Mouse (Mus musculus): ENCODE measurements around the gene Ndufs1. TPM values are rescaled to one million over a fixed set of nuclear protein-coding genes. Genes with fewer than 3 reads are reported as not detected.

Ndufs1 gene
- 184 and 197 TPM in 2 replicates for polyA plus RNA-seq (2014; fragmentation: Nextera tagmentation; extraction: Ambion mirVana)

DNA sequence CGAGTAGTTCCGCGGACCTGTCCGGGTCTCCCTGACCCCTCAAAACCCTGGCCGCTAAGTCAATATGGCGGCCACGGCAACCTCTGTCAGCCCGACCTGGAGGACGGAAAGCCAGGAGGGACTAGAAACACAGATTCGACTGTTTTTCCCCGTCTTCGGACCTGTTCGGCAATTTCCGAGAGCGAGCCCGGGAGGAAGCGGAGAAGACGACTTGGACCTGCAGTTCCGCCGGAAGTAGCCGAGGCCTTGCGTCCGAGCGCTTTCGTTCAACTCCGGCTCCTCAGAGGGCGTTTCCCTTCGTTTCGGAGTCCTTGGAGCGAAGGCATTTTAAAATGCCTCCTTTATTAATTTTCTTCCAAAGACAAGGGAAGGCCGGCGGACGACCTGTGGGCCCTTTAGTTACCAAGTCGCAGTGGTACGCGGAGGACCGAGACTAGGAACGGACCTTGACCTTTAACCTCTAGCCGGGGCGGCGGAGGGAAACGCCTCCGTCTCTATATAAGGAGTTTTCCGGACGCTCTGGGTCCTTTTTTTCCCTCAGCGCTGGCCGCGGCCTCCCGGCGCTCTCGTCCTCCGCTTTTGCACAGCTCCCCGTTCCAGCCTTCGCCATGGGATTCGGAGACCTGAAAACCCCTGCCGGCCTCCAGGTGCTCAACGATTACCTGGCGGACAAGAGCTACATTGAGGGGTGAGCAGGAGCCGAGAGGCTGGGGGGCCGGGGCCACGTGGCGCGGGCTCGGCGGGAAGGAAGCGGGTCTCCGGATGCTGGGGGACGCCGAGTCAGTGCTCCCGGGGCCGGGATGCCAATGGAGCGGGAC, at the start of gene Ndufs1, which contains the start of gene Eef1b2:
Ndufs1 (minus strand) TSS at position 230 of the 818 bp plus-strand sequence.
Eef1b2 (plus strand) TSS at position 222 of the 818 bp plus-strand sequence.
- Histone ChIP-seq H3K36me3 (ENCODE audit: control insufficient read depth, insufficient read depth, low read length) (peaks cover 19% of the 10 kb centered on the region), H3K27me3 (replicated peaks; ENCODE audit: control insufficient read depth, insufficient read depth, low read length) (no peaks in the 10 kb centered on the region), H3K9ac (ENCODE audit: low read depth, low read length) (peak within 1 kb of the TSS; percentile 96), H3K9me3 (ENCODE audit: control insufficient read depth, low read length) (no peaks in the 10 kb centered on the region), H3K4me3 (ENCODE audit: low read depth, low read length) (peak within 1 kb of the TSS; percentile 92), H3K4me2 (peak within 1 kb of the TSS; percentile 83), H3K4me1 (replicated peaks; ENCODE audit: control insufficient read depth, insufficient read depth, low read length) (peaks cover 14% of the 10 kb centered on the region; the same call in 1 of the 2 replicates), H3K27ac (ENCODE audit: low read depth, low read length) (peak within 1 kb of the TSS; percentile 80)
- under 1% methylated on average over 72 of the region's 72 CpGs for WGBS
- peak; percentile 90 for DNase-seq (ENCODE audit: low spot score)
- peak; percentile 84 for ATAC-seq (replicated peaks; ENCODE audit: low FRiP score)

DNA sequence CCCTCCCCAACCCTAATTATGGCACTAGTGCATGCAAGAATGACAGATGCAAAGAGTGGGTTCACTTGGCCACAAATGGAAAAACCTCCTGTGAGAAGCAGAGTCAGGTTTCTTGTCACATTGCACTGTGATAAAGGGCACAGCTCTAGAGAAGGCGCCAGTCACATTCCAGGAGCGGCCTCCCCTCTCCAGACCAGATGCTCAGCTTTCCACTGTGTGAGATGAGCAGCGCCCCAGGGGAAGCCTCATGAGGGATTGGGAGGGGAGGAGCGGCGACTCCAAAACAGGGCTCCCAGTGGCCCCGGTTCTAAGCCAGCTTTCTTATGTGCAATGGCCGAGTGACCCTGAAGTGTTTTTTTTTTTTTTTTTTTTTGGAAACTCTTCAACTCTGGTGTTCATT, 49.3 kb upstream of the Ndufs1 start:
- no peak overlapping the region for H3K9ac ChIP-seq (ENCODE audit: low read depth, low read length)
- no peak overlapping the region for H3K4me3 ChIP-seq (ENCODE audit: low read depth, low read length)
- no peaks in the 10 kb centered on the region for H3K4me1 ChIP-seq (replicated peaks; ENCODE audit: control insufficient read depth, insufficient read depth, low read length)
- no peaks in the 10 kb centered on the region for H3K27me3 ChIP-seq (replicated peaks; ENCODE audit: control insufficient read depth, insufficient read depth, low read length)
- no peaks in the 10 kb centered on the region for H3K36me3 ChIP-seq (ENCODE audit: control insufficient read depth, insufficient read depth, low read length)
- H3K27ac ChIP-seq (ENCODE audit: low read depth, low read length): no peak overlapping the region
- ATAC-seq (replicated peaks; ENCODE audit: low FRiP score) (no peak), DNase-seq (ENCODE audit: low spot score) (no peak)
- H3K9me3 ChIP-seq (ENCODE audit: control insufficient read depth, low read length): no peaks in the 10 kb centered on the region
- 20% methylated on average over 7 of the region's 7 CpGs for WGBS
- no peak overlapping the region for H3K4me2 ChIP-seq

DNA sequence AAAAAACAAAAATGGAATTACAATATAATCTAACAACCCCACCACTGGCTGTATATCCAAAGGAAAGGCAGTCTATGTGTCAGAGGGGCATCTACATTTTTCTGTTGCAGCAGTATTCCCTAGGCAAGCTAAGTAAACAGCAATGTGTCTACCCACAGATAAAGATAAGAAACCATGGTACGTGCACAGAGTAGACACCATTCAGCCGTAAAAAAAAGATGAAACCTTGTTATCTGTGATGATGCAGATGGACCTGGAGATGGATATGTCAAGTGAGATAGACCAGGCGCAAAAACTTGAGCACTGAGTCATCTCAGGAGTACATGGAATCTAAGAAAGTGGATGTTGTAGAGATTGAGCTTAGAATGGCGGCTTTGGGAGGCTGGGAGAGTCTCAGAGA, 48.4 kb upstream of the Ndufs1 start:
- 30% methylated on average over 4 of the region's 4 CpGs for WGBS
- H3K9me3 ChIP-seq (ENCODE audit: control insufficient read depth, low read length): no peaks in the 10 kb centered on the region
- no peaks in the 10 kb centered on the region for H3K27me3 ChIP-seq (replicated peaks; ENCODE audit: control insufficient read depth, insufficient read depth, low read length)
- H3K36me3 ChIP-seq (ENCODE audit: control insufficient read depth, insufficient read depth, low read length): no peaks in the 10 kb centered on the region
- no peak overlapping the region for H3K4me2 ChIP-seq
- no peaks in the 10 kb centered on the region for H3K4me1 ChIP-seq (replicated peaks; ENCODE audit: control insufficient read depth, insufficient read depth, low read length)
- no peak overlapping the region for H3K9ac ChIP-seq (ENCODE audit: low read depth, low read length)
- ATAC-seq (replicated peaks; ENCODE audit: low FRiP score) (peak; percentile 83), DNase-seq (ENCODE audit: low spot score) (no peak)
- H3K4me3 ChIP-seq (ENCODE audit: low read depth, low read length): no peak overlapping the region
- no peak overlapping the region for H3K27ac ChIP-seq (ENCODE audit: low read depth, low read length)

DNA sequence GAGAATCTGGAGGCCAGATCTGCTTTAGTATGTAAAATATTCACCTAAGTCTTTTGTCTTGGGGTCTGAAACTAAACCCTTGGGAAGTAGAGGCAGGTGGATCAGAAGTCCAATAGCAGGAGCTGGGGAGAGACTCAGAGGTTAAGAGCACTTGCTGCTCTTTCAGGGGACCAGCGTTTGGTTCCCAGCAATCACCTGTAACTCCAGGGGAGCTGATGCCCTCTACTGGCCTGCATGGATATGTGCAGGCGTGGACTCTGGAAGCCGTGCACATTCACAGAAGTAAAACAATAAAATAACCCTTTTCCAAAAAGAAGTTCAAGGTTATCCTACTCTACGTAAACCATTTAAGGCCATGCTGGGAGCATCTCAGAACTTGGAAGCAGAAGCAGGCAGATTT, 42.6 kb upstream of the Ndufs1 start:
- H3K4me1 ChIP-seq (replicated peaks; ENCODE audit: control insufficient read depth, insufficient read depth, low read length): no peaks in the 10 kb centered on the region
- DNase-seq (ENCODE audit: low spot score) (no peak), ATAC-seq (replicated peaks; ENCODE audit: low FRiP score) (no peak)
- no peak overlapping the region for H3K4me3 ChIP-seq (ENCODE audit: low read depth, low read length)
- 89% methylated on average over 4 of the region's 4 CpGs for whole genome bisulfite sequencing
- no peak overlapping the region for H3K4me2 ChIP-seq
- no peak overlapping the region for H3K27ac ChIP-seq (ENCODE audit: low read depth, low read length)
- no peak overlapping the region for H3K9ac ChIP-seq (ENCODE audit: low read depth, low read length)
- no peaks in the 10 kb centered on the region for H3K36me3 ChIP-seq (ENCODE audit: control insufficient read depth, insufficient read depth, low read length)
- no peaks in the 10 kb centered on the region; the same call in 1 of the 2 replicates for H3K27me3 ChIP-seq (replicated peaks; ENCODE audit: control insufficient read depth, insufficient read depth, low read length)
- H3K9me3 ChIP-seq (ENCODE audit: control insufficient read depth, low read length): no peaks in the 10 kb centered on the region; the same call in 1 of the 2 replicates

DNA sequence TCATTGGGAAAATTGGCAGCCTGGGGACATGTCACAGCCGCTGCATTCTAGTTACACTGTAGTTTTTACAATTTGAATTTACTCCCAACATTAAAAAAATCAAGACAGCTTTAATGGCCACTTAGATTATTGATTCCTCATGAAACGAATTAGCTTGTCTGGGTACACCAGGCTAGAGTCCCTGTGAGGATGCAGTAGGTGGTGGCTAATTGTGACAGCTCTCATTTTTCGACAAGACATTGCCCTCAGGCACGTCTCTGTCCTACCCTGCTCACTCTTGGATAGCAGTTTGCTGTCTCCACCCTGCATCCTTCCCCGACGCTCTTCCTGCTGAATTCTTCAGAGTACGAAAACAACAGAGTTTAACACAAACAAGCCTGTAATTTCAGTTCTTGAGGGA, 38.0 kb upstream of the Ndufs1 start:
- no peak overlapping the region for H3K4me3 ChIP-seq (ENCODE audit: low read depth, low read length)
- H3K4me2 ChIP-seq: no peak overlapping the region
- ATAC-seq (replicated peaks; ENCODE audit: low FRiP score) (no peak), DNase-seq (ENCODE audit: low spot score) (no peak)
- no peaks in the 10 kb centered on the region for H3K4me1 ChIP-seq (replicated peaks; ENCODE audit: control insufficient read depth, insufficient read depth, low read length)
- H3K36me3 ChIP-seq (ENCODE audit: control insufficient read depth, insufficient read depth, low read length): no peaks in the 10 kb centered on the region
- H3K9ac ChIP-seq (ENCODE audit: low read depth, low read length): no peak overlapping the region
- no peak overlapping the region for H3K27ac ChIP-seq (ENCODE audit: low read depth, low read length)
- H3K9me3 ChIP-seq (ENCODE audit: control insufficient read depth, low read length): no peaks in the 10 kb centered on the region; the same call in 1 of the 2 replicates
- WGBS: 47% methylated on average over 7 of the region's 7 CpGs
- no peaks in the 10 kb centered on the region; the same call in 1 of the 2 replicates for H3K27me3 ChIP-seq (replicated peaks; ENCODE audit: control insufficient read depth, insufficient read depth, low read length)

DNA sequence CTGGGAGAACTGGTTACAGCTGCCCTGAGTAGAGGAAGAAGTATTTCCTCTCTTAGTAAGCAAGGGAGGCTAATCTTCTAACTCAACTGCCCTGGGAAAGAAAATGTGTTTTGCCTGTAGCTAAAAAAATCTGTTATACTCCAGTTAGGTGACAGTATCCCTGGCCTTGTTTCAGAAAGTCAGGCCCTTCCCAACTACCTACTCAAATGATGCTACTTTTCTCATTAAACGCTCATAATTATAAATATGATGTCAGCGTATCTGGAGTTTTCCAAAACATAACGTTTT, 37.6 kb upstream of the Ndufs1 start, which contains the start of gene Gpr1:
Gpr1 (minus strand) TSS at position 273 of the 288 bp plus-strand sequence.
- DNase-seq (ENCODE audit: low spot score) (no peak), ATAC-seq (replicated peaks; ENCODE audit: low FRiP score) (no peak)
- Histone ChIP-seq H3K4me1 (replicated peaks; ENCODE audit: control insufficient read depth, insufficient read depth, low read length) (no peaks in the 10 kb centered on the region), H3K9ac (ENCODE audit: low read depth, low read length) (no peak within 1 kb of the TSS), H3K9me3 (ENCODE audit: control insufficient read depth, low read length) (no peaks in the 10 kb centered on the region; the same call in 1 of the 2 replicates), H3K36me3 (ENCODE audit: control insufficient read depth, insufficient read depth, low read length) (no peaks in the 10 kb centered on the region), H3K27me3 (replicated peaks; ENCODE audit: control insufficient read depth, insufficient read depth, low read length) (no peaks in the 10 kb centered on the region; the same call in 1 of the 2 replicates), H3K27ac (ENCODE audit: low read depth, low read length) (no peak within 1 kb of the TSS), H3K4me2 (0 out of 2 replicates have a peak within 1 kb of the TSS, but pooled peaks have one; percentile 14), H3K4me3 (ENCODE audit: low read depth, low read length) (no peak within 1 kb of the TSS)
- 32% methylated on average over 3 of the region's 3 CpGs for WGBS

DNA sequence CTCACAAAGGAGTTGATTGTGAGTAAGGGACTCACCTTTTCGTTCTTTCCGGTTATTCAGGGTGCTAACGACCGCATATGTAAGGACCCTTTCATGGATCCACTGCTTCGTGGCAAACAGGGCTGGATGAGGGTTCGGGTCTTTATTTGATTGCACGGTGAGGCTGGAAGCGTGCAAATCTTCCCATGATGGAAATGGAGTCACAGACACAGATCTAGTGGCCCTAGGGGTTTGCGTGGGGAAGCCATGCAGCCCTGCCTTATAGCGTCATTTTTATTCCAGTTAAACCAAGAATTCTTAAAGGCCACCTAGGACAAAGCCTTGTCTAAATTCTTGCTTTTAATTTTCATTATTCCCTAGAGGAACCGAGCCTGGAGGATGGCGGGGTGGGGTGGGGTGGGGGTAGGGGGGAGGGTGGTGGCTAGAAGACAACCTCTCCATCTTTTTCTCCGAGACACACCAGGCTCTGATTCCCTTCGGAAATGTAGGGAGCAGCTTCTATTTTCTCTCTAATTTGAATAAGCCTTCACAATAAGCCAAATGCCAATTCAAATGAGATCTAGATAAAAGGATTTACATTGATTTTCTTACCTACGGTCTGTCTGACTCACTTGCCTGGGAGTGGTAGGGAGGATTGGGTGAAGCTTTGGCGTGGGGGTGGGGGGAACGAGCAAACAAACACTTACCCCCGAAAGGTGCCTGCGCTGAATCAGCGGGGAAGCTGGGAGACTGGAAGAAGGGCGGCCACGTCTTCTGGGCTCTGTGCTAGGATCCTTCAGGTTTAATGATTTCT, 37.0 kb upstream of the Ndufs1 start:
- Histone ChIP-seq H3K9me3 (ENCODE audit: control insufficient read depth, low read length) (no peaks in the 10 kb centered on the region), H3K27me3 (replicated peaks; ENCODE audit: control insufficient read depth, insufficient read depth, low read length) (no peaks in the 10 kb centered on the region; the same call in 1 of the 2 replicates), H3K4me3 (ENCODE audit: low read depth, low read length) (no peak overlapping the region), H3K4me1 (replicated peaks; ENCODE audit: control insufficient read depth, insufficient read depth, low read length) (no peaks in the 10 kb centered on the region), H3K36me3 (ENCODE audit: control insufficient read depth, insufficient read depth, low read length) (no peaks in the 10 kb centered on the region), H3K4me2 (0 out of 2 replicates have a peak overlapping the region, but pooled peaks have one; percentile 14), H3K27ac (ENCODE audit: low read depth, low read length) (no peak overlapping the region), H3K9ac (ENCODE audit: low read depth, low read length) (no peak overlapping the region)
- DNase-seq (ENCODE audit: low spot score) (no peak), ATAC-seq (replicated peaks; ENCODE audit: low FRiP score) (no peak)
- 23% methylated on average over 22 of the region's 22 CpGs for WGBS

DNA sequence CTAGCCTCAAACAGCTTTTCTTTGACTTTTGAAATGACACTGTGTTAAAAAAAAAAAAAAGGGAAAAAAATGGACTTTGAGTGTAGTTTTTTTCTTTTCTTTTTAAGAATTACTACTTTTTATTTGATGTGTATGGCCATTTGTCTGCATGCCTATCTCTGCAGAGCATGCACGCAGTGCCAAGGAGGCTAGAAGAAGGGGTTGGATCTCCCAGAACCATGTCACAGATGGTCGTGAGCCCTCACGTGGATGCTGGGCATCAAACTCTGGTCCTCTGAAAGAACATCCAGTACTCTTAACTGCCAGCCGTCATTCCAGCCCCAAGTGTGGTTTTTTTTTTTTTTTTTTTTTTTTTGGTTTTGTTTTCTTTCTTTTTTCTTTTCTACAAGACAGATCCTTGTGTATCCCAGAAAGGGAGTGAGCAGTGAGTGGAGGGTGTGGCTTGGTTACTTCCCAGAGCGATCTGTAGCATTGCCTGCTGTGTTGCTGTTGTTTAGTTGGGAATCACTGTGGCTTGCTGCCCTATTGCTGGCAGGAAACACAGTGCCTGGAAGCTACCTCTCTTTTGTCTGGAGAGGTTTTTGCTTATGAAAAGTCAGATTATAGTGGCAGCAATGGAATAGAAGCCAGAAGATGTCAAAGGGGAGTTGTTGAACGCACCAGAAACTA, 33.4 kb upstream of the Ndufs1 start:
- 37% methylated on average over 6 of the region's 6 CpGs for WGBS
- H3K4me1 ChIP-seq (replicated peaks; ENCODE audit: control insufficient read depth, insufficient read depth, low read length): no peaks in the 10 kb centered on the region
- no peaks in the 10 kb centered on the region for H3K9me3 ChIP-seq (ENCODE audit: control insufficient read depth, low read length)
- no peaks in the 10 kb centered on the region for H3K36me3 ChIP-seq (ENCODE audit: control insufficient read depth, insufficient read depth, low read length)
- DNase-seq (ENCODE audit: low spot score): no peak
- no peak overlapping the region for H3K4me3 ChIP-seq (ENCODE audit: low read depth, low read length)
- no peak for ATAC-seq (replicated peaks; ENCODE audit: low FRiP score)
- H3K4me2 ChIP-seq: no peak overlapping the region
- H3K27me3 ChIP-seq (replicated peaks; ENCODE audit: control insufficient read depth, insufficient read depth, low read length): no peaks in the 10 kb centered on the region; the same call in 1 of the 2 replicates
- no peak overlapping the region for H3K9ac ChIP-seq (ENCODE audit: low read depth, low read length)
- no peak overlapping the region for H3K27ac ChIP-seq (ENCODE audit: low read depth, low read length)
